Mouse (Mus musculus): Measurements from ENCODE around the gene Surf2.
A peak's percentile ranks its signal among the peaks of the same experiment; 100 is the strongest.
"Not testable (repeated sequence)": the region's sequence is repeated elsewhere in the genome, so short reads cannot be mapped to it uniquely, and the experiment has no call there.

Gene Surf2

DNA sequence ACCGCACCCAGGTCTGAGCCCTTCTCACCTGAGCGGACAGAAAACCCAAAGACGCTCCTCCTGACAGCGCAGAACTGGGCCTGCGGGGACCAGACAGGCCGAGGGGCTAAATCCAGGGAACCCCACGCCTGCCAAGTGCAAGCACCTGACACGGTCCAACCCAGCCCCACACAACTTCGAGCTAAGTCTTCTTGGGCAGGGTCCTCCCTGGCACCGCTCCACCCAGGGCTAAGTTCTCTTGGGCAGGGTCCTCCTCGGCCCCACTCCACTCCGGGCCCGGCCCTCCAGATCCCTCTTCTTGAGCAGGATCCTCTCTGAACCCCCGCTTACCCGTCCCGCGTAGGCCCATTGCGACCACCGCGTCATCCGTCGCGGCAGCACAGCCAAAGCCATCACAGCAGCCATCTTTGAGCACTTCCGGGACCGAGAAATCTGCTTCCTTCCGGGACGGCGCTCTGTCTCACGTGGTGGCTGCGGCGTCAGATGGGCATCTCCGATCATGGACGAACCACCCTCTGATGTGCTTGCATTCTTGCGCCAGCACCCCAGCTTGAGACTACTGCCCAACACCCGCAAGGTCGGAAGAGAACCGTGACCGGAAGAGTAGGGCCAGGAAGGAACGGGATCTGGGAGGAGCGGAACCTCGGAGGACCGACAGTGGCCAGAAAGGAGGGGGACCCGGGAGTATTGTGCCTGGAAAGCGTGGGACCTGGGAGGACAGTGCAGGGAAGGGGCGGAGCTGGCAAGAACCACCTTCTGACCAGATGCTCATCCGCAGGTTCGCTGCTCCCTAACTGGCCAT is at the start of gene Surf2, which contains the start of gene Surf1:
Gene Surf2, plus strand, starts transcription at position 441 of the 802 bp plus-strand sequence.
Gene Surf1, minus strand, starts transcription at position 604 of the 802 bp plus-strand sequence.
- peak; percentile 49 to 68 for DNase-seq

DNA sequence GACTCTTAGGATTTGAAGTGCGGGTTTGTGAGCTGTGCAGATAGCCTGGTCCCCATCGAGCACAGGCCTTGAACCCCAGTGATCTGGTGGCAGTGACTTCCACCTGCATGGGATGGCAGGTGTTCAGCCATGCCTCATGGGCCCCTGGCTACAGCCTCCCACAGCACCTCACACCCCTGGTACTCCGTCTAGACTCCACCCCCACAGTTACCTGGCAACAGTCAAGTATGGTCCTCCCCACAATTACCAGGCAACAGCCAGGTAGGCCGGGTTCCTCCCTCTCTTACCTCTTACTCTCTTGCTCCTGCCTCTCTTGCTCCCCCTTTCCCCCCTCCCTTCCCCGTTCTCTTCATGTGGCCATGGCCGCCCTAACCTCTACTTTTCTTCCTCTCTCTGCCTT is 45.5 kb upstream of the Surf2 start:
- no peak for DNase-seq

DNA sequence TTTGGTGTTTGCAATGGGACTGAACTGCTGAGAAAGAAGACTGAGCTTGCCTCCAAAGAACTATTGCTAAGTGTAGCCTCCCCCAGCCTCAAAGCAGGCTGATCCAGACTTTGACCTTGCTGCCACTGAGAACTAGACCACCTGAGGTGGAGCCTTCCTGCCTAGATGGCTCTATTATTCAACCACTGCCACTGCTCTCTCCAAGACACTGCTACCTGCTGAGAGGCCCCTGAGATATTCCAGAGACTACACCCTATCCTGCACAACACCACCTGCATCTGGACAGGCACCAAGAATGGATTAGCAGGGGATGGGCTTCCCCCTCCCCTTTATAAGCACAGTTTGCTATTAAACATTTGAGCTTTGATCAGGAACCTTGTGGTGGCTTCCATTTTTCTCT is 37.6 kb upstream of the Surf2 start:
- DNase-seq: no peak

DNA sequence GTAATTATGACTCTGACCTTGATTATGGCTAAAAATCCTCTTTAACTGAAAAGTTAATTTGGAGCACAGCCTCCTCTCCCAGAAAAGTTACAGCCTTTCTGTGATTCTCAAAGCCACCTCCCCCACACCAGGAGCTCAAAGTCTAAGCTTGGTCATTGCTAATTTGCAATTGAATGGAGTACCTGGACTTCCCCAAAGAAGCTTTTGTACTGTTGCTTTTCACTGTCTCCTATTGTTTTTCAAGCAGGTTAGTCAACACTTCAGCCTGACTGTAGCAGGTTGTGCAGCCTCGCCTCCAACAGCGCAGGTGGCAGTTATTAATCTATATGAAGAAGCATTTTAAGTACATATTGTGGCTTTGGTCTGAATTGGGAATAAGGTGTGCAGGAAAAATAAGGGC is 30.6 kb upstream of the Surf2 start:
- not testable (repeated sequence) for DNase-seq

DNA sequence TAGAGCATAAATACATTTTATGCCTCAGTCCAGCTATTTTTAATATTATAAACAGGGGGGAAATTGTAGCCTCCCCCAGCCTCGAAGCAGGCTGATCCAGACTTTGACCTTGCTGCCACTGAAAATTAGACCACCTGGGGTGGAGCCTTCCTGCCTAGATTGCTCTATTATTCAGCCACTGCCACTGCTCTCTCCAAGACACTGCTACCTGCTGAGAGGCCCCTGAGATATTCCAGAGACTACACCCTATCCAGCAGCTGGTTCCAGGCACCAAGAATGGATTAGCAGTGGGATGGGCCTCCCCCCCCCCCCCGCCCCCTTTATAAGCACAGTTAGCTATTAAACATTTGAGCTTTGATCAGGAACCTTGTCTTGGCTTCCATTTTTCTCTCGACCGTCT is 30.0 kb upstream of the Surf2 start:
- DNase-seq: not testable (repeated sequence)

DNA sequence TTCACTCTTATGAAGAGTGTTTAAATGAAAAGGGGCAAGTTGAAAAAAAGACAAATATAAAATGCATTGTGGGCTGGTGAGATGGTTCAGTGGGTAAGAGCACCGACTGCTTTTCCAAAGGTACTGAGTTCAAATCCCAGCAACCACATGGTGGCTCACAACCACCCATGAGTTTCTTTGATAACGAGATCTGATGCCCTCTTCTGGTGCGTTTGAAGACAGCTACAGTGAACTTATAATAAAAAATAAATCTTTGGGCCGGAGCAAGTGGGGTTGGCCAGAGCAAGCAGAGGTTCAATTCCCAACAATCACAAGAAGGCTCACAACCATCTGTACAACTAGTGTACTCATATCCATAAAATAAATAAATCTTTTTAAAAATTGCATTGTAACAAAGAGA is 20.3 kb upstream of the Surf2 start:
- no peak for DNase-seq

DNA sequence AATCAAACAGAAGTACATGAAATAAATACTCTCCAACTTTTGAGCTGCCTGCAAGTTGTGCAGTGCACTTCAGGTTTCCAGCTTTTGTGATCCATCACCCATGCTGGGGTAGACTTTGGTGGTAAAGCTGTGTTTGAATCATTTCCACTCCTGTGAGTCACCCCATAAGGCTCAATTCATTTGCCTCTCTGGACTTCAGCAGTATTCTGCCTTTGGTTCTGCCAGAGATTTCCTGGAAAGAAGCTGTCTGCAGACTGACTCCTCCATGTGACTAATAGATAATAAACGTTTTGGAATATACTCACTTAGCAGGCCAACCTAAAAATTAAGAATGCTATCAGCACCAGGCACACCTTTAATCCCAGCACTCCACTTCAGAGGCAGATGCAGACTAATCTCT is 15.4 kb upstream of the Surf2 start:
- DNase-seq: no peak

DNA sequence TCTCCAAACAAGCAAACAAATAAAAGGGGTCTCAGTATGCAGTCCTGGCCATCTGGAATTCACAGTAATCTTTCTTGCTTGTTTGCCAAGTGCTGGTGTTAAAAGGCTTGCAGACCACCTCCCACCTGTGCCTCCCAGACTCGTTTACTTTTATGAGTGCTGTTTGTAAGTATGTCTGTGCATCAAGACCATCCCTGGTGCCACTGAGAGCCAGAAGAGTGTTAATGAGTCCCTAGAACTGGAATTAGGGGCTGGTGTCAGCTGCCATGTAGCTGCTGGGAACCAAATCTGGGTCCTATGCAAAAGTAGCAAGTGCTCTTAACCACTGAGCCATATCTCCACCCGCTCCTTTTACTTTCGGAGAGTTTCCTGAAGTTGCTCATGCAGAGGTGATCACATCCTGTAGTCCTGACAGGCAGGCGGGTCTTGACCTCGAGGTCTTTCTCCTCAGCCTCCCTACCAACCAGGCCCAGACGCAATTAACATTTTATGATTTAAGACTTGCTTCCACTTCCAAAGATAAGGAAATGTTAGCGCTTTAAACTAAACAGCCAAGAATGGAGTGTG is 14.2 kb upstream of the Surf2 start:
- DNase-seq: no peak

DNA sequence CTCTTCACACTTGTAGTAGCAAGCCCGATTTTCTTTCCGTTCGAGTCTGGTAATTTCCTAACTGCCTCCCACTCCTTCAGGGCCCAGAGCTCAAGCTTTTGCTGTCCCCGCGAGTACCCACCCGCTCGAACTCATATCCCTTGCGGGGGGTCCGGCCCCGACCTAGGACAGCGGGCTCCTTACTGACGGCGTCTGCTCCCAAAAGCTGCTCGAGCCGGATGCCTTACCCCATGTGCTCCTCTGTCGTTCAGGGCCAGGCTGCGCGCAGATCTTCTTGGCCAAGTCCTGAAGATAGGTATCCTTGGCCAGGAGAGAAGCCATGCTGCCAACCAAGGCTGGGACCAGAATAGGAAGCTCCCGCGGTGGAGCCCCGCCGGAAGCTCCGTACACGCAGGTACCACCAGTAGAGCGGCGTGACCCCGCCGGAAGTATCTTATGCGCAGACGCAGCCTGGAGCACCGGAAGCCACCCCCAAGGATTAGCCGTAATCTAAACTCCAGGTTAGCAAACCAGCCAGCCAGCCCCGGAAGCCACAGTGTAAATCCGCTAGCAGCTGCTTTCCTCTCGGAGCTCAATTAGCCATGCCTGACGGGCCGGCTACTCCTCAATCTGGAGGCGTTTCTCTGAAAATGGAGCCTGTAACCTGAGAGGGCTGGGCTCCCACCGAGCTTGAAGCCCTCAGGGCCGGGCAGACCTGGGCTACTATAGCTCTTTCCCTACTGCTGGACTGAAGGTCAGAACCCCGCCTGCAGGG is 13.5 kb upstream of the Surf2 start, which contains the start of gene Surf6:
Gene Surf6, minus strand, starts transcription at position 413 of the 754 bp plus-strand sequence.
- DNase-seq: peak; percentile 94 to 97

DNA sequence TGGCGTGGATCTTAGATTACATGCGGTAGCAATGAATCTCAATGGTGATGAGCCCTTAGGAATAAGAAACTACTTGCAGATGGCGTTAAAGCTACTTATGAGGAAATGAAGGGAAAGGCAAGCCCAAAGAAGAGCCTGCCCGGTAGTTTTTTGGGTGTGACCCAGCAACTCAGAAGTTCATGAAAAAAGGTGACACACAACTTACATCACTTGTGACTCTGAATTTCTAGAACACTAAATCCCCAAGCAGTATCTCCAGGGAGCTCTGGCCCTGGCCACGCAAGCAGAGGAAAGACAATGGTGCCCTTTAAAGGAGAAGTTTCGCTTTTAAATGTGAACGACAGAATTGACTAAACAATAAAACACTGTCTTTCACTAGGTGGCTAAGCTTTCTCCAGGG is 12.9 kb upstream of the Surf2 start:
- no peak for DNase-seq

DNA sequence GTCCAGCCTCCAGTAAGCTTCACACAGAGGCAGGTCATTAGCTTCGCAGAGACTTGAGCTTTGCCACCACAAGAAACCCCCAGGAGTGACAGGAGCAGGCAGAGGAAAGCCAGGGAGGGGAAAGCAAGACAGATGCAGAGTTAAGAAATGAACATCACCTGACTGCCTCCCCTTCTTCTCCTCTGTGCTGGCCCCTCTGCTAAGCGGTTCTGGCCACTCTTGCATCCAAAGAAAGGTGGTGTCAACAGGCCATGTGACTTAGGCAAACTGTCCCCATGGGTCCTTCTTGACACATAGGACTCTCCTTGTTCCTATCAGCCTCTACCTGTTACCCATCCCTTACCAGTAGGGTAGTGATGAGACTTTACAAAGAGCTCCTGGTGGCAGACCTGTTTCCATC is 10.2 kb upstream of the Surf2 start:
- no peak for DNase-seq

DNA sequence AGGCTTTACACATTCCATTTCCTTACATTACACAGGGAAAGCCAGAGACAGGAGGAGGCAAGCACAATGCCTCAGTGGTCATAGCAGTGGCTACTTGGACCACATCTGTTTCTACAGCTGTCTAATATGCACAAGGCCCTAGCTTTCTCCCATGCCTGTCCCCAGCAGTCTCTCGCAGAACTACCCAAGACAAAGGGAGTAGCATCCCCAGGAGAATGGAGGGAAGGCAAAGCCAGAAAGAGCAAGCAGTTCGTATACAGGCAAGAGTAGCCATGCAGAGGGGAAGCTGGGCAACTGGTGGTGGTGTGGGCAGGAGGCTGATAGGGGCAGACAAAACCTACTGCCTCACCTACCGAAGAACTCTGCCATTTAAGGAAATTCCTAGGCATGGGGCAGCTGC is 9.7 kb upstream of the Surf2 start:
- no peak for DNase-seq

DNA sequence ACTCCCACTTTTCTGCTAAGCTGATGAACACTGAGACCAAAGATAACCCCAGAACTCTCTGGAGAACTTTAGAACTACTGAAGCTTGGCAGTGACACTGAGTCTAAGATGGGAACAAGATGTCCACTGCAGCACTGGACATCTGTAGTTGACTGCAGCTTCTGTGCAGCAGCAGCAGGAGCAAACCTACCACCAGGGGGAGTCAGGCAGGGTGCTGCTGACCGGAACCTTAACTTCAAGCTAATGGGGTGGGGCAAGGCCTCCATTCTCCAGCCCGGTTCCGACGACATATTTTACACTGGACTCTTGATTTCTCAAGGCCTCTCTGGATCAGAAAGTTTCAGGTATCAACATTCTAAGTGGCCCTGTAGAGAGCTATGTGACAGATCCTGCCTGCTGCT is 9.1 kb upstream of the Surf2 start:
- DNase-seq: no peak

DNA sequence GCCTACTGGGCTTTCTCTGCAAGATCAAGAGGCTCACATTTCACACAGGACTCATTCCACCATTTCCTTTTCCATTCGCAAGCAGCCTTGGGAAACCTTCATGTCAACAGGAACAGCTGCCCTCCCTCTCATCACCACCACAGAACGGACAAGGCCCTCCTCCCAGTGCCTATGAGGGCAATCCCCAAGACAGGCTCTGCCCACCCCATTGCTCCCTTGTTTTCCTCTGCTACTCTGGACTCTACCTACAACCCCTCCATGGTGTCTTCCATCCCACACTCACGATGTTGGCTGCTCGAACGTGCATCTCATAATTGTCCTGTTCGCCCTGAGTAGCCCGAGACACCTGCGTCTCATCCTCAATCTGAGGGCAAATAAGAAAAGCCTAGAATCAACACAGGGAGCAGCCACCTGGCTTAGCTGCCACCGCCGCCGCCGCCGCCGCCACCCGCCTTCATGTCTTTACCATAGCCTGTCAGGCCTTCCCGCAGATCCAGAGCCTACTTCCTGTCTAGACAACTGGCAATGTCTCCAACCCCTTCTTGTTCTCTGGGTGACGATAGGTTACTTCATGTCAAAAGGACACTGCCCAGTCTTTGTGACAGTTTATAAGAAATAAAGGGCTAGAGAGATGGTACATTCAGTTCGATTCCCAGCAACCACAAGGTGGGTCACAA is 7.3 kb upstream of the Surf2 start:
- no peak for DNase-seq

DNA sequence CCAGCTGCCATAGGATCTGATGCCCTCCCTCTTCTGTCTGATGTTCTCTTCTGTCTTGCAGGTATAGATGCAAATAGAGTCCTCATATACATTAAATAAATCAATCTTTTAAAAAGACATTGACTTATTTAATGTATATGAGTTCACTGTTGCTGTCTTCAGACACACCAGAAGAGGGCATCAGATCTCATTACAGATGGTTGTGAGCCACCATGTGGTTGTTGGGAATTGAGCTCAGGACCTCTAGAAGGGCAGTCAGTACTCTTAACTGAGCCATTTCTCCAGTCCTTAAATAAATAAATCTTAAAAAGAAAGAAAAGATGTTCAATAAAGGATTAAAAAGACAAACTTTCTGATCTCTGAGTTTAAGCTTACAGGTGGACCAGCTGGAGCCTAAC is 6.8 kb upstream of the Surf2 start:
- DNase-seq: no peak

DNA sequence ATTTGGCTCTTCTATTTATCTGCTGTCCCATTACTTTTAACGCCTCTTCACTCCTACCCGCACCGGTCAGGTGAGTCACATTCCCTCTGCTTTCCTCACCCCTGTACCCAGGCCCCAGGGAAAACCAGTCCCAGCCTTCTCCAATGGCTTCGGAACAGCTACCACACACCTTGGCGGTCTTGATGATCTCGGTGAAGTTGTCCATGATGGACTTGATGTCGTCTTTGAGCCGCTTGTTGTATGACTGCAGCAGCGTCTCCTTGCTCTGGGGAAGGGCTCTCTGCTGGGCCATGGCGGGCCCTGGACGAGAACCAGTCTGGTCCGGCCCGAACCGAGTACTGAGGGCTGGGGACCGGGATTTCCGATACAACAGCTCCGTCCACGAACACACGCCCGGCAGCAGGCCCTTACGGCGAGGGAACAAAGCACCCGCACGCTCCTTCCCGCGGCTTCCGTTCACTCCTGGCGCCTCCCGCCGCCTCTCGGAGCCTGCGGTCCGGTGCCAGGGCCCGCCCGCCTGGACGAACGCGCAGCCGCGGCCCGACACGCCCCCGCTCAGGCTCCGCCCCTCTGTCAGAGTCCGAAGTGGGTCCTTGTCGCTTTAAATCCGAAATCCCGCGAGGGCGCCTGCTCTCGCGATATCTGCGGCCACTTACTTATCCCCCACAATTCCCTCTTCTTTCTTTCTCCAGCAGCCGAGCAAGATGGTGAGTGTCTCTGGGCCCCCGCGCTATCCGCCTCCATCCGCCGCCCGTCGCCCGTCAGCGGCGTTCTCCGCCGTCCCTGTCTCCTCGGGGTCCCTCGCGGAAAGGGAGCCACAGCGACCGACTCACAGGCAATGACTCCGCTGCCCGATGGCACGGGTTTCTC is 5.8 kb upstream of the Surf2 start, which contains the start of the genes Med22 and Rpl7a:
Gene Med22, minus strand, starts transcription at position 554 of the 870 bp plus-strand sequence.
Gene Rpl7a, plus strand, starts transcription at position 641 of the 870 bp plus-strand sequence.
- DNase-seq: peak; percentile 97 to 98

DNA sequence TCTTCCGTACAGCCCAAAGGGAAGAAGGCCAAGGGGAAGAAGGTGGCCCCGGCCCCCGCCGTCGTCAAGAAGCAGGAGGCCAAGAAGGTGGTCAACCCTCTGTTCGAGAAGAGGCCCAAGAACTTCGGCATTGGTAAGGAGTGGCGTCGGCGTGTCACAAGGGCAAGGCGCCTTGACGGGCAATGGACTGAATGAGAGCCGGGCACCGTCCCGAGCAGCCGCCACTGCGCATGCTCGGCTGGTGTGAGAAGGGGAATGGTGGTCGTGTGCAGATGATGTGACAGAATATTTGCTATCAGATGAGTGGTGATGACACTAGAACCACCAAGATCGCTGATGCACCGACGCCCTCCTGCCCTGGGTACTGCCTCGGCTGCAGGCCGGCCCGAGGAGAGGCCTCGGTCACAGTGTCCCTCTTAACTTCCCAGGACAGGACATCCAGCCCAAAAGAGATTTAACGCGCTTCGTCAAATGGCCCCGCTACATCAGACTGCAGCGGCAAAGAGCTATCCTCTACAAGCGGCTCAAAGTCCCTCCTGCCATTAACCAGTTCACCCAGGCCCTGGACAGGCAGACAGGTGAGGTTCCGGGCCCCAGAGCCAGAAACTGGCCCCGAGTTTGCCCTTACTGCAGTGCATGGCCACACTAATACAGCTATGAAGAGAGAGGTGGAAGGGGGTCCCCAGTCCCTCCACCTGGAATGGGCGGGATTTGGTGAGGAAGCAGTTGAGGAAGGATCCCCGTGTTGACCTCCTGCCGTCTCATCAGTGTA is 5.0 kb upstream of the Surf2 start:
- DNase-seq: peak in 1 of 2 experiments; percentile 33

DNA sequence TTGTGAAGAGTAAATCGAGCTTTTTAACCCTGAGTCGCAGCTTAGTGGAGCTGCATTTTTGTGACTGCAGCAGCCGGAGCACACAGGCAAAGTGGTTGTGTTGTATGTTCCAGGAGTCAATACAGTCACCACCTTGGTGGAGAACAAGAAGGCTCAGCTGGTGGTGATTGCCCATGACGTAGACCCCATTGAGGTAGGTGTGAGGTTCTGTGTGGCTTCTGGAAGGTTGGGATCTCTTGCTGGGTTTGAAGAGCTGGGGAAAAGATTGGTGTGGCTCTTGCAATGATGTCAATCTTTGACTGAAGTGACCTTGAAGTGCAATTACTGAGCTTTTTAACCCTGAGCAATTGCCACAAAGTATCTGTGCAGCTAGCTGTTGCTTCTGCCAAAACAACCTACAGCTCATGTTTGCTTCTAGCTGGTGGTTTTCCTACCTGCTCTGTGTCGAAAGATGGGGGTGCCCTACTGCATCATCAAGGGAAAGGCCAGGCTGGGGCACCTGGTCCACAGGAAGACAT is 3.9 kb upstream of the Surf2 start:
- DNase-seq: no peak

DNA sequence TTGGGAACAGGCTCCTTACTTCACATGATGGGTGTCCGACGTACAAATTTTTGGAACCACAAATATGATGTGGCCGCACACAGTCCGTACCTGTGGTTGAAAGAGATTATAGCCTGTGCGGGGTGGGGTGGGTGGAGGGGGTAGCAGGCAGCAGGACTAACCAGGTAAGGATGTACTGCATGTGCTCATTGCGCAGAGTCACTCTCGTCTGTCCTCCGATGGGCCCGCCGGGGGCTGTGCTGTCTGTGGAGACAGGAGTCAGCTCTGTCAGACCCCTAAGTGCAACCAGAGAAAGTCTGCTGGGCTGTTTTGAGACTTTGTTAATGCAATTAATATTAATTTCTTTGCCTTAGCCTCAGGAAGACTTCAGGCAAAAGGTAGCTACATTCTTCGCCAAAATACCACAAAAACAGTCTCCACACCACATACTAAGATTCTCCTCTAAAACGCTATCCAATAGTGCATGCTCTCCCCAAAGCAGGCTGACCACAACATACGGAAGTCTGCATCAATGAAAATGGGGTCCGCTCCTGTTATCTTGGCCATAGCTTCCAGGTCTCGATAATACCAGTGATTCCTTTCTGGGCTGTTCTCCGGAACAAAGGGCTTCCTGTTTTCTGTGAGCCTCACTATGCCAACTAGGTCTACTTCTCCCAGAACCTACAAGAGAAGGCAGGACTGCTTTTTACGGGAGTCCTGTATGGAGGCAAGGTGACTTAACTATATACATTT is 2.6 kb upstream of the Surf2 start:
- no peak for DNase-seq
